Mouse (Mus musculus): ENCODE results near the gene Ablim1.

DNA sequence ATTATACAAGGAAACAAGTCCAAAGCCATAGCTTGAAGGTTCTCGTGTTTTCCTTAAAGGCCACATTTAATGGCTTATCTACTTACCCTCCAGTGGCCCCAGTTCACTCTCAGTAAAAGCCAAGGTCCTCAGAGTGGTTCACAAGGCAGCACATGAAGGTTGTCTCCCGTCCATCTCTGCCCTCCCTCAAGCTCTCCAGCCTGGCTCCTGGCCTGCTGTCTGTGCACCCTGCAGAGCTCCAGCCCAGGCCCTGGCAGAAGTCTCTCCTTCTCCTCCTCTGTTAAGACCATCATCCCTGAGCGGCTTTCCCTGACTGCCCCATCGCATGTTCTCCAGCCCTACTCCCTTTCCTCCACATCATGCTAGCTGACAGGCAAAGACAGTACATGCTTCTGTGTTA lies 20.4 kb downstream of the Ablim1 start:
- TF ChIP-seq CTCF (IDR thresholded peaks at IDR 0.05; ENCODE audit: low read depth, low read length): no peak
- no peak for TF ChIP-seq POLR2A (IDR thresholded peaks at IDR 0.05; ENCODE audit: extremely low read depth, insufficient read depth, low read length)

Measured in liver, adult 2 months (tissue).